Mouse (Mus musculus): ENCODE data around the gene Add1. TPM values are rescaled to one million over a fixed set of nuclear protein-coding genes. Genes with fewer than 3 reads are reported as not detected.

Gene Add1
- polyA plus RNA-seq, 1 experiment from 2014 or later: 69.3 TPM

- under 1% methylated on average over 60 of the region's 60 CpGs for WGBS
- peak within 1 kb of the TSS; percentile 67 for H3K4me3 ChIP-seq (ENCODE audit: low read depth, low read length)
Measured at GRCm38 (mm10) chr5:34659686-34660590, 86.5 kb downstream of the Add1 start, which contains the start of the genes Nop14 and Grk4. Nop14 (minus strand) TSS chr5:34660148. Grk4 (plus strand) TSS chr5:34660379.

GRCm38 (mm10) chr5:34660591-34661130, 87.2 kb downstream of the Add1 start:
- peak overlapping the region; percentile 93 for H3K27ac ChIP-seq (replicated peaks)
- no peaks in the 10 kb centered on the region for H3K27me3 ChIP-seq (ENCODE audit: control insufficient read depth, insufficient read depth, low read length)
- no peaks in the 10 kb centered on the region for H3K9me3 ChIP-seq (ENCODE audit: control insufficient read depth, low read length)
- no peaks in the 10 kb centered on the region; the same call in 1 of the 2 replicates for H3K4me1 ChIP-seq (replicated peaks; ENCODE audit: control insufficient read depth, insufficient read depth)
- WGBS: under 1% methylated on average over 57 of the region's 57 CpGs
- peaks cover 3% of the 10 kb centered on the region; the same call in 1 of the 2 replicates for H3K36me3 ChIP-seq (ENCODE audit: control insufficient read depth, insufficient read depth, low read length)
- peak overlapping the region; percentile 63 for H3K4me3 ChIP-seq (ENCODE audit: low read depth, low read length)
- DNase-seq (ENCODE audit: low spot score): no peak
- no peak for ATAC-seq (ENCODE audit: low FRiP score, low TSS enrichment)
- no peak for TF ChIP-seq EP300 (optimal IDR thresholded peaks at IDR 0.05)
- no peak for TF ChIP-seq CTCF (IDR thresholded peaks at IDR 0.05; ENCODE audit: low read depth)
- peak overlapping the region; percentile 74 for H3K4me2 ChIP-seq (replicated peaks; ENCODE audit: low read depth)
- peak overlapping the region; percentile 68 for H3K9ac ChIP-seq (ENCODE audit: low read length)

More at GRCm38 (mm10) chr5:34659686-34660590, 86.5 kb downstream of the Add1 start, which contains the start of the genes Nop14 and Grk4:
- peak within 1 kb of the TSS; percentile 93 for H3K27ac ChIP-seq (replicated peaks)
- peaks cover 9% of the 10 kb centered on the region; the same call in 1 of the 2 replicates for H3K36me3 ChIP-seq (ENCODE audit: control insufficient read depth, insufficient read depth, low read length)
- ATAC-seq (ENCODE audit: low FRiP score, low TSS enrichment) (peak; percentile 100), DNase-seq (ENCODE audit: low spot score) (peak; percentile 99)
- no peaks in the 10 kb centered on the region for H3K27me3 ChIP-seq (ENCODE audit: control insufficient read depth, insufficient read depth, low read length)
- peak within 1 kb of the TSS; percentile 74 for H3K4me2 ChIP-seq (replicated peaks; ENCODE audit: low read depth)
- TF ChIP-seq EP300 (optimal IDR thresholded peaks at IDR 0.05): peak; percentile 97
- peak; percentile 96 for TF ChIP-seq CTCF (IDR thresholded peaks at IDR 0.05; ENCODE audit: low read depth)
- peak within 1 kb of the TSS; percentile 69 for H3K9ac ChIP-seq (ENCODE audit: low read length)
- no peaks in the 10 kb centered on the region; the same call in 1 of the 2 replicates for H3K4me1 ChIP-seq (replicated peaks; ENCODE audit: control insufficient read depth, insufficient read depth)
- H3K9me3 ChIP-seq (ENCODE audit: control insufficient read depth, low read length): no peaks in the 10 kb centered on the region

- 82% methylated on average over 4 of the region's 4 CpGs for WGBS
- Histone ChIP-seq H3K4me3 (ENCODE audit: low read depth, low read length) (no peak overlapping the region), H3K27ac (replicated peaks) (no peak overlapping the region), H3K4me2 (replicated peaks; ENCODE audit: low read depth) (no peak overlapping the region), H3K36me3 (ENCODE audit: control insufficient read depth, insufficient read depth, low read length) (no peaks in the 10 kb centered on the region), H3K9me3 (ENCODE audit: control insufficient read depth, low read length) (no peaks in the 10 kb centered on the region), H3K9ac (ENCODE audit: low read length) (no peak overlapping the region), H3K27me3 (ENCODE audit: control insufficient read depth, insufficient read depth, low read length) (no peaks in the 10 kb centered on the region), H3K4me1 (replicated peaks; ENCODE audit: control insufficient read depth, insufficient read depth) (no peaks in the 10 kb centered on the region; the same call in 1 of the 2 replicates)
- DNase-seq (ENCODE audit: low spot score) (no peak), ATAC-seq (ENCODE audit: low FRiP score, low TSS enrichment) (no peak)
- no peak for TF ChIP-seq CTCF (IDR thresholded peaks at IDR 0.05; ENCODE audit: low read depth)
- TF ChIP-seq EP300 (optimal IDR thresholded peaks at IDR 0.05): no peak
Measured at GRCm38 (mm10) chr5:34661909-34662308, 88.4 kb downstream of the Add1 start.

- Histone ChIP-seq H3K27me3 (ENCODE audit: control insufficient read depth, insufficient read depth, low read length) (no peaks in the 10 kb centered on the region), H3K9me3 (ENCODE audit: control insufficient read depth, low read length) (no peaks in the 10 kb centered on the region), H3K4me2 (replicated peaks; ENCODE audit: low read depth) (no peak overlapping the region), H3K36me3 (ENCODE audit: control insufficient read depth, insufficient read depth, low read length) (no peaks in the 10 kb centered on the region), H3K4me1 (replicated peaks; ENCODE audit: control insufficient read depth, insufficient read depth) (no peaks in the 10 kb centered on the region; the same call in 1 of the 2 replicates), H3K27ac (replicated peaks) (no peak overlapping the region), H3K4me3 (ENCODE audit: low read depth, low read length) (no peak overlapping the region), H3K9ac (ENCODE audit: low read length) (no peak overlapping the region)
- ATAC-seq (ENCODE audit: low FRiP score, low TSS enrichment) (no peak), DNase-seq (ENCODE audit: low spot score) (no peak)
- 74% methylated on average over 2 of the region's 2 CpGs for WGBS
- TF ChIP-seq EP300 (optimal IDR thresholded peaks at IDR 0.05) (no peak), CTCF (IDR thresholded peaks at IDR 0.05; ENCODE audit: low read depth) (no peak)
Measured at GRCm38 (mm10) chr5:34663231-34663630, 89.8 kb downstream of the Add1 start.

- no peak overlapping the region for H3K4me2 ChIP-seq (replicated peaks; ENCODE audit: low read depth)
- ATAC-seq (ENCODE audit: low FRiP score, low TSS enrichment) (no peak), DNase-seq (ENCODE audit: low spot score) (no peak)
- TF ChIP-seq EP300 (optimal IDR thresholded peaks at IDR 0.05) (no peak), CTCF (IDR thresholded peaks at IDR 0.05; ENCODE audit: low read depth) (peak; percentile 51)
- no peaks in the 10 kb centered on the region for H3K36me3 ChIP-seq (ENCODE audit: control insufficient read depth, insufficient read depth, low read length)
- 79% methylated on average over 2 of the region's 2 CpGs for WGBS
- no peaks in the 10 kb centered on the region for H3K4me1 ChIP-seq (replicated peaks; ENCODE audit: control insufficient read depth, insufficient read depth)
- H3K9ac ChIP-seq (ENCODE audit: low read length): no peak overlapping the region
- H3K9me3 ChIP-seq (ENCODE audit: control insufficient read depth, low read length): no peaks in the 10 kb centered on the region
- no peak overlapping the region for H3K27ac ChIP-seq (replicated peaks)
- H3K4me3 ChIP-seq (ENCODE audit: low read depth, low read length): no peak overlapping the region
- H3K27me3 ChIP-seq (ENCODE audit: control insufficient read depth, insufficient read depth, low read length): no peaks in the 10 kb centered on the region
Measured at GRCm38 (mm10) chr5:34669493-34669892, 96.0 kb downstream of the Add1 start.

All from stomach, postnatal 0 days (tissue).